Mouse (Mus musculus) CH12.LX (cell line): ENCODE measurements around the gene Hmx1.

Experiments used
- BHLHE40 ChIP-seq: IDR thresholded peaks from 2 replicates; pipeline ENCODE4 v1.6.1; 2011; ENCODE audit warnings: mild to moderate bottlenecking, low read depth, low read length, improper control_type of control experiment
- CTCF ChIP-seq, 2 experiments: IDR thresholded peaks in 1 of 2; conservative IDR thresholded peaks in 1 of 2; 2 replicates each; pipeline ENCODE4 v1.5.1; 2011 to 2012; ENCODE audit warnings: low read depth in 2 of 2, low read length in 2 of 2, improper control_type of control experiment in 1 of 2, inconsistent platforms in 1 of 2, mild to moderate bottlenecking in 1 of 2, moderate library complexity in 1 of 2
- MYC ChIP-seq: IDR thresholded peaks from 2 replicates; pipeline ENCODE4 v1.6.1; 2011; ENCODE audit warnings: low read depth, mild to moderate bottlenecking, improper control_type of control experiment, low read length
- POLR2A ChIP-seq: IDR thresholded peaks from 2 replicates; pipeline ENCODE4 v1.6.1; 2011; ENCODE audit warnings: low read depth, mild to moderate bottlenecking, improper control_type of control experiment, low read length
- POLR2AphosphoS2 ChIP-seq: IDR thresholded peaks from 2 replicates; pipeline ENCODE4 v1.6.1; 2011; ENCODE audit warnings: low read depth, low read length, improper control_type of control experiment
- TBP ChIP-seq: conservative IDR thresholded peaks from 2 replicates; pipeline ENCODE4 v1.6.1; 2011; ENCODE audit warnings: low read depth, low read length, improper control_type of control experiment
- ZC3H11A ChIP-seq: IDR thresholded peaks from 2 replicates; pipeline ENCODE4 v1.6.1; 2012; ENCODE audit warnings: low read depth, mild to moderate bottlenecking, inconsistent platforms, low read length, improper control_type of control experiment

DNA sequence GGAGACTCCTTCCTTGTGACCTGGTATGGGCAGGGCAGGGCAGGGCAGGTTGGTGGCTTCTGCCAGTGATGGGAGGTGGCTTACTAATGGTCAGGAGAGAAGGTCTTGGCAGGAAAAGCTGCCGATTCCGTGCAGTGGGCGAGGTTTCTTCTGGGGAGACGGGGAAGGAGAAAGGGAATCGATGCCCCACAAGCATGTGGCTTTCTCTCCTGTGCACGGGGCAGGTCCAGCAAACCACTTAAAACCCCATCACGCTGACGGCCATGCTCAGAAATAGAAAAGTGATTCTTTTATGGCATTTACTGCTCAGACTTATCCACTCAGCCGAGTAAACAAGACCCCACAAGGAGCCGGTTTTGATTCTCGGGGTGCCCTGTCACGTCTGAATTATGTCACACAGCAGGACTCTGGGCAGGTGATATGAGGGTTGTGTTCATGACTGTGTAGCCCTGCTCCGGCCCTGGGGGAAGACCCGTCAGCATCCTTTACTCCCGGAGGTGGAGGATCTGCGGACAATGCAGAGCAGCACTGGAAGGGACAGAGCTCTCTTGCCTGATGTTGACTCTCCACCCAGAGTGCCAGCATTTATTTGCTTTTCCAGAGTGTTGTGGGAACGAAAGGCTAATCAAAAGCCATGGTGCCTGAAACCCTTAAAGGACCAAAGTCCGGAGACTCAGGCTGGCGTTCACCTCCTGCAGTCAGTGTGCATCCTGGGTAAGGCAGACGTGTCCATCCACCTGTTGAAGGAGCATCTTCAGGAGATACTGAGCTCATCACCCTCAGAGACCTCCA, 22.5 kb upstream of the Hmx1 start:
- TF ChIP-seq POLR2A (no peak), CTCF (conservative IDR thresholded peaks at IDR 0.05 in 1 of 2, IDR thresholded peaks at IDR 0.05 in 1 of 2; ENCODE audit: low read depth in 2 of 2, low read length in 2 of 2) (no peak), BHLHE40 (no peak), TBP (no peak), ZC3H11A (no peak), POLR2AphosphoS2 (no peak), MYC (no peak)
